Mouse (Mus musculus) liver, adult 2 months (tissue): ENCODE measurements at regions not wholly inside any gene's neighbourhood (a gene's known extent, or its start where the extent isn't known, plus 50 kb on each side); places are given as distances from the start of the nearest gene placed in this dataset.

Experiments
- CTCF ChIP-seq: fragments of 200-500 bp; IDR thresholded peaks from 2 replicates; pipeline ENCODE4 v1.5.1; 2011; ENCODE audit warnings: low read depth, low read length, control low read depth
- POLR2A ChIP-seq: fragments of 200-500 bp; IDR thresholded peaks from 2 replicates; pipeline ENCODE4 v1.6.1; 2011; ENCODE audit warnings: low read length, control low read depth; ENCODE audit not compliant: insufficient read depth; ENCODE audit errors: extremely low read depth

- no peak for TF ChIP-seq POLR2A
- TF ChIP-seq CTCF = no peak
These were observed 196.8 kb upstream of the Rreb1 start for GRCm38 (mm10) chr13:37581374-37581773.
